Mouse (Mus musculus) kidney, embryonic 16.5 days (tissue): ENCODE measurements around the gene Sh2d1b2. TPM values are rescaled to one million over a fixed set of nuclear protein-coding genes. Genes with fewer than 3 reads are reported as not detected.

ENCODE experiments used
- ATAC-seq: fragments of 200-750 bp; cut with Nextera tagmentation; 2 replicates; pipeline ENCODE4 v1.8.0; 2017; ENCODE audit warnings: moderate TSS enrichment; ENCODE audit not compliant: low FRiP score, low TSS enrichment
- H3K27ac ChIP-seq: fragments of 300-500 bp; sonication (generic); 2 replicates; pipeline ENCODE4 v1.5.1; 2014; ENCODE audit warnings: low read length
- H3K27me3 ChIP-seq: fragments of 300-500 bp; sonication (generic); 2 replicates; pipeline ENCODE4 v1.6.1; 2014; ENCODE audit warnings: low read length, control low read depth, mixed read lengths; ENCODE audit not compliant: insufficient read depth
- H3K36me3 ChIP-seq: fragments of 300-500 bp; sonication (generic); 2 replicates; pipeline ENCODE4 v1.6.1; 2014; ENCODE audit warnings: low read length, control low read depth, mixed read lengths; ENCODE audit not compliant: insufficient read depth
- H3K4me1 ChIP-seq: fragments of 300-500 bp; sonication (generic); 2 replicates; pipeline ENCODE4 v1.6.1; 2014; ENCODE audit warnings: low read length, control low read depth, mixed read lengths; ENCODE audit not compliant: insufficient read depth
- H3K4me2 ChIP-seq: fragments of 300-500 bp; sonication (generic); replicated peaks from 2 replicates; pipeline ENCODE4 v1.6.1; 2014; ENCODE audit warnings: low read depth, low read length
- H3K4me3 ChIP-seq: fragments of 300-500 bp; sonication (generic); 2 replicates; pipeline ENCODE4 v1.5.1; 2014; ENCODE audit warnings: mild to moderate bottlenecking, low read length
- H3K9ac ChIP-seq: fragments of 300-500 bp; sonication (generic); replicated peaks from 2 replicates; pipeline ENCODE4 v1.6.1; 2014; ENCODE audit warnings: low read length
- H3K9me3 ChIP-seq: fragments of 300-500 bp; sonication (generic); 2 replicates; pipeline ENCODE4 v1.6.1; 2016; ENCODE audit warnings: low read length, control low read depth
- WGBS: fragments of 180-500 bp; shearing (Covaris S2); extraction: QIAGEN DNeasy Blood & Tissue Kit; methylation state at CpG from one replicate; pipeline ENCODE4 v1.1.7; 2014; 5-methylcytosine and 5-hydroxymethylcytosine counted together
- polyA plus RNA-seq: library from polyadenylated mRNA; unstranded; fragments of >200 nt; fragmentation: Nextera tagmentation; extraction: Ambion mirVana; gene quantifications from 2 replicates; pipeline ENCODE4 v1.2.1, GENCODE M21; 2015

Sh2d1b2 gene
- polyA plus RNA-seq, 1 experiment from 2014 or later = not detected

- no peak for ATAC-seq
- H3K4me1 ChIP-seq = peaks cover 4% of the 10 kb centered on the region; the same call in 1 of the 2 replicates
- H3K9me3 ChIP-seq = no peaks in the 10 kb centered on the region
- no peak overlapping the region for H3K4me2 ChIP-seq
- H3K36me3 ChIP-seq = 0 out of 2 replicates have a peak, but pooled peaks cover 3% of the 10 kb centered on the region
- no peak overlapping the region for H3K27ac ChIP-seq
- H3K27me3 ChIP-seq = no peaks in the 10 kb centered on the region
- no peak overlapping the region for H3K4me3 ChIP-seq
- WGBS = 91% methylated on average over 9 of the region's 9 CpGs
- H3K9ac ChIP-seq = no peak overlapping the region
Observed at GRCm38 (mm10) chr1:170301686-170302085, 69.1 kb downstream of the Sh2d1b2 start.

GRCm38 (mm10) chr1:170302456-170302855 lies 69.9 kb downstream of the Sh2d1b2 start:
- peaks cover 4% of the 10 kb centered on the region; the same call in 1 of the 2 replicates for H3K4me1 ChIP-seq
- no peak overlapping the region for H3K4me2 ChIP-seq
- 79% methylated on average over 6 of the region's 6 CpGs for WGBS
- no peak overlapping the region for H3K4me3 ChIP-seq
- H3K27me3 ChIP-seq = no peaks in the 10 kb centered on the region
- no peak overlapping the region for H3K27ac ChIP-seq
- no peaks in the 10 kb centered on the region for H3K9me3 ChIP-seq
- no peak for ATAC-seq
- 0 out of 2 replicates have a peak, but pooled peaks cover 3% of the 10 kb centered on the region for H3K36me3 ChIP-seq
- H3K9ac ChIP-seq = no peak overlapping the region

DNA sequence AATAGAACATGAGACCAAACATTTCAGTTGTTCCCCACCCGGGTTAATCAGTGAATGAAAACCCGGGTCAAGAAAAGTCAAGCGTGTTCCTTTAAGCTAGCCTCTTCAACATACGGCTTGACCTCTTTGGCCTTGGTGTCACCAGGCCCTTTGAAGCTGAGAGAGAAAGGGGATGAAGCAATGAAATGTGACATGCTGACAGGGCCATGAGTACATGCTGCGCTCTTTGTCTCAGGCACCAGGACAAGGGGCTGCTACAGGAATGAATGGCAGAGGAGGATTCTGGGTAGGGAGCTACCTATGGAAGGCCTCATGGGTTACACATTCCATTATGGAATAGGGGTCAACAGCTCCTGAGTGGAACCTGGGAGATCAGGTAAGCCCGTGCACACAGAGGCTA lies 70.6 kb downstream of the Sh2d1b2 start:
- Histone ChIP-seq H3K4me1 (peaks cover 4% of the 10 kb centered on the region; the same call in 1 of the 2 replicates), H3K27me3 (no peaks in the 10 kb centered on the region), H3K4me3 (no peak overlapping the region), H3K36me3 (0 out of 2 replicates have a peak, but pooled peaks cover 3% of the 10 kb centered on the region), H3K4me2 (no peak overlapping the region), H3K9ac (no peak overlapping the region), H3K27ac (no peak overlapping the region), H3K9me3 (no peaks in the 10 kb centered on the region)
- 66% methylated on average over 6 of the region's 6 CpGs for WGBS
- ATAC-seq = no peak

Other genes starting within 250 kb of the Sh2d1b2 start
- gene Ddr2, start 122.0 kb upstream of the Sh2d1b2 start, polyA plus RNA-seq = 33.1 and 35.7 TPM in 2 replicates
- gene Uap1, start 57.8 kb upstream of the Sh2d1b2 start, polyA plus RNA-seq = 54.8 and 57.9 TPM in 2 replicates
- gene Uhmk1, start 17.4 kb upstream of the Sh2d1b2 start, polyA plus RNA-seq = 7.8 and 8.7 TPM in 2 replicates
- 0.16 TPM in 1 of 2 replicates, not detected in the other for gene Sh2d1b1, start 44.6 kb downstream of the Sh2d1b2 start, polyA plus RNA-seq
- gene Gm7694, start 73.6 kb downstream of the Sh2d1b2 start, polyA plus RNA-seq = 6.5 and 6.8 TPM in 2 replicates
- gene Spata46, start 76.1 kb downstream of the Sh2d1b2 start, polyA plus RNA-seq = 2.1 and 2.3 TPM in 2 replicates